Mouse (Mus musculus): Measurements from ENCODE around the gene 2010315B03Rik. TPM values are rescaled to one million over a fixed set of nuclear protein-coding genes. Genes with fewer than 3 reads are reported as not detected.

Gene 2010315B03Rik
- total and polyA plus RNA-seq, 3 experiments: 4.6 to 10.1 (median 6.1) TPM

- 0 out of 2 replicates have a peak, but pooled peaks have one; percentile 31 for TF ChIP-seq UBTF (IDR thresholded peaks at IDR 0.05; ENCODE audit: low read depth, low read length)
These were observed at the start of gene 2010315B03Rik (continued) for GRCm38 (mm10) chr9:124312171-124313142.

DNA sequence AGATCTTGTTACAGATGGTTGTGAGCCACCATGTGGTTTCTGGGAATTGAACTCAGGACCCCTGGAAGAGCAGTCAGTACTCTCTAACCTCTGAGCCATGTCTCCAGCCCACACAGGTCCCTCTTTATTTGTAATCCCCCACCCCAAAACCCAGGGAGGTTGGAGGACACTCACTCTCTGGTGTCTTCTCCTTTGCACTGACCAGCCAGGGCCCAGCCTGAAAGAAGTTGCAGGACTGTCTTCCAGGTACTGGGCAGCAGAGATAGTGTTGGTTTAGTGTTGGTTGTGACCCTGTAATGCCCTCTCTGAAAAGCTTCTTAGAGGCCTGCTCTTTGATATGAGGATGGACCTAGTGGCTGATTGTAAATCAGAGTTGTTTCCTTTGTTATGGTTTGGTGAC, 994 bp downstream of the 2010315B03Rik start:
- H3K4me1 ChIP-seq (ENCODE audit: control insufficient read depth in 1 of 2, insufficient read depth in 2 of 2): peaks cover 0 to 19% of the 10 kb centered on the region in 2 experiments; a peak in 2 of 4 replicates
- dilution Hi-C loops (cut with MboI; ENCODE audit: extremely low pct_ligation_motif_present, extremely low pct_unique_long_range_greater_than_20kb, low sequenced_read_pairs) (no loop called here), in situ Hi-C loops (cut with MboI; ENCODE audit: low pct_ligation_motif_present, low pct_unique_long_range_greater_than_20kb, low sequenced_read_pairs) (no loop called here)
- no peaks in the 10 kb centered on the region for H3K27me3 ChIP-seq (replicated peaks)
- peak overlapping the region; percentile 96 for H3K4me2 ChIP-seq (ENCODE audit: insufficient read depth, low read depth, poor library complexity, severe bottlenecking)
- H3K9ac ChIP-seq (ENCODE audit: insufficient read depth, low read depth): peak overlapping the region; percentile 86
- peaks cover 0 to 13% of the 10 kb centered on the region in 2 experiments for H3K36me3 ChIP-seq (replicated peaks in 1 of 2; ENCODE audit: control insufficient read depth in 1 of 2, insufficient read depth in 1 of 2, low read length in 1 of 2)
- H3K9me3 ChIP-seq (replicated peaks; ENCODE audit: low read length): no peaks in the 10 kb centered on the region
- H3K4me3 ChIP-seq (replicated peaks in 1 of 3; ENCODE audit: low read depth in 2 of 3, low read length in 2 of 3, poor library complexity in 1 of 3): peak overlapping the region; percentile 83 to 93 (median 91)
- no peak overlapping the region for H3K27ac ChIP-seq (ENCODE audit: insufficient read depth, low read depth)
- H3K79me2 ChIP-seq (replicated peaks; ENCODE audit: control insufficient read depth, extremely low read depth, insufficient read depth, poor library complexity, severe bottlenecking): peaks cover 8% of the 10 kb centered on the region; the same call in 1 of the 2 replicates
- no peak for DNase-seq (ENCODE audit: extremely low read depth)
- TF ChIP-seq CTCF (conservative IDR thresholded peaks at IDR 0.05 in 1 of 2, IDR thresholded peaks at IDR 0.05 in 1 of 2; ENCODE audit: low read depth in 2 of 2, low read length in 2 of 2) (no peak), MXI1 (IDR thresholded peaks at IDR 0.05; ENCODE audit: low read depth, low read length) (no peak), CHD1 (IDR thresholded peaks at IDR 0.05; ENCODE audit: low read depth, low read length) (no peak), JUND (conservative IDR thresholded peaks at IDR 0.05; ENCODE audit: low read depth, low read length) (no peak), MYC (IDR thresholded peaks at IDR 0.05; ENCODE audit: low read depth, low read length) (no peak), NRF1 (IDR thresholded peaks at IDR 0.05; ENCODE audit: low read depth, low read length) (no peak), ETS1 (conservative IDR thresholded peaks at IDR 0.05; ENCODE audit: low read depth, low read length) (no peak), ZC3H11A (IDR thresholded peaks at IDR 0.05; ENCODE audit: low read depth, low read length) (no peak), ELF1 (IDR thresholded peaks at IDR 0.05; ENCODE audit: low read depth, low read length) (no peak), TCF12 (IDR thresholded peaks at IDR 0.05; ENCODE audit: low read depth, low read length) (no peak), KAT2A (IDR thresholded peaks at IDR 0.05; ENCODE audit: insufficient replicate concordance, low read length) (no peak), BHLHE40 (IDR thresholded peaks at IDR 0.05; ENCODE audit: low read depth, low read length) (no peak), EP300 (IDR thresholded peaks at IDR 0.05; ENCODE audit: low read length) (no peak), USF2 (conservative IDR thresholded peaks at IDR 0.05; ENCODE audit: low read depth, low read length) (no peak), MAX (IDR thresholded peaks at IDR 0.05; ENCODE audit: low read length) (no peak), PAX5 (IDR thresholded peaks at IDR 0.05; ENCODE audit: low read length) (no peak)

DNA sequence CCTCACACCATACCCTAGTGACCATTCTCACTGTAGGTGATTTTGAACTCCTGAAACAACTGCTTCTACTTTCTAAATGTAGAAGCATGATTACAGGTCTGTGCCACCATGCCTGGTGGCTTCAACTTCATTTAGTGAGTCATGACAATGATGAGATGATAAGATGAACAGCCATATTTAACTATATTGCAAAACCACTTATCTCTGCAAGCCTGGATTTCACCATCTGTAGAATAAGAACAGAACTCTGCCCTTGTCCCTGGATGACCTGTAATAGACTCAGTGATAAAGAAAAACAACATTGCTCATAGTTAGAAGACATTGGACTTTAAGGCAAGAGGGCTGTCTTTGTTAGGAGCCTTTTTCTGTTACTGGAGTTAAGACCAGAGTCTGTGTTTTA, 24.2 kb downstream of the 2010315B03Rik start:
- Histone ChIP-seq H3K4me3 (replicated peaks in 1 of 3; ENCODE audit: low read depth in 2 of 3, low read length in 2 of 3, poor library complexity in 1 of 3) (no peak overlapping the region), H3K9me3 (replicated peaks; ENCODE audit: low read length) (no peaks in the 10 kb centered on the region), H3K27ac (ENCODE audit: insufficient read depth, low read depth) (no peak overlapping the region), H3K79me2 (replicated peaks; ENCODE audit: control insufficient read depth, extremely low read depth, insufficient read depth, poor library complexity, severe bottlenecking) (no peaks in the 10 kb centered on the region), H3K27me3 (replicated peaks) (no peaks in the 10 kb centered on the region), H3K9ac (ENCODE audit: insufficient read depth, low read depth) (no peak overlapping the region), H3K4me1 (ENCODE audit: control insufficient read depth in 1 of 2, insufficient read depth in 2 of 2) (no peaks in the 10 kb centered on the region), H3K36me3 (replicated peaks in 1 of 2; ENCODE audit: control insufficient read depth in 1 of 2, insufficient read depth in 1 of 2, low read length in 1 of 2) (peaks cover under 1 to 7% of the 10 kb centered on the region in 2 experiments), H3K4me2 (ENCODE audit: insufficient read depth, low read depth, poor library complexity, severe bottlenecking) (no peak overlapping the region)
- dilution Hi-C loops (cut with MboI; ENCODE audit: extremely low pct_ligation_motif_present, extremely low pct_unique_long_range_greater_than_20kb, low sequenced_read_pairs) (no loop called here), in situ Hi-C loops (cut with MboI; ENCODE audit: low pct_ligation_motif_present, low pct_unique_long_range_greater_than_20kb, low sequenced_read_pairs) (no loop called here)
- DNase-seq (ENCODE audit: extremely low read depth): no peak
- TF ChIP-seq E2F4 (IDR thresholded peaks at IDR 0.05; ENCODE audit: insufficient replicate concordance, low read depth, low read length) (no peak), USF1 (IDR thresholded peaks at IDR 0.05; ENCODE audit: low read depth, low read length) (no peak), SMC3 (IDR thresholded peaks at IDR 0.05; ENCODE audit: low read depth, low read length) (no peak), MXI1 (IDR thresholded peaks at IDR 0.05; ENCODE audit: low read depth, low read length) (no peak), NELFE (IDR thresholded peaks at IDR 0.05; ENCODE audit: low read depth, low read length) (no peak), EP300 (IDR thresholded peaks at IDR 0.05; ENCODE audit: low read length) (no peak), CHD1 (IDR thresholded peaks at IDR 0.05; ENCODE audit: low read depth, low read length) (no peak), ZKSCAN1 (IDR thresholded peaks at IDR 0.05; ENCODE audit: borderline replicate concordance, low read depth, low read length) (no peak), MEF2A (IDR thresholded peaks at IDR 0.05; ENCODE audit: borderline replicate concordance, low read depth, low read length) (no peak)

Data from CH12.LX (cell line).